In the genomic region with DNA sequence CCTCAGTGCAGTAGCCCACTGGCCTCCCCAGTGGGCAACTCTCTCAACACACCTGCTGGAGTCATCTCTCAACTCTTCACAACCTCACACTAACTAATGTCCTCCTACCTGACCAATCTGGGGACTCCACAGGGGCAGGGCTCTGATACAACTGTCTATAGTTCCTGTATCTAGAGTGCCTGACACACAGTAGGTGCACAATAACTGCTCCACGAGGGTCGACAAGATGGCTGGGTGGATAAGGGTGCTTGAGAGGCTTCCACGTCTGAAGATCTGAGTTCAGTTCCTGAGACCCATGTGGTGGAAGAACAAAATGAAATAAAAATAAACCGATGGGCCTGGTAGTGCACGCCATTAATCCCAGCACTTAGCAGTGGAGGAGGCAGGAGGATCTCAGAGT, we compare ENCODE assay signal across 28 mouse cellular contexts. TPM values are rescaled to one million over a fixed set of nuclear protein-coding genes. Genes with fewer than 3 reads are reported as not detected.
DNase-seq lines count a peak whose midpoint lies in the region; ATAC-seq and TF ChIP-seq lines count a peak whose summit lies in the region.
"Had no signal": no experiment of that assay in that cellular context is flagged by ENCODE, and none has a peak within 500 bp of the region (broad histone marks: within the 10 kb centered on the region; RNA-seq: fewer than 3 reads in every experiment).

No protein-coding gene starts in this region.

- H3K27ac ChIP-seq in layer of hippocampus, adult 2 months: peak overlapping the region; percentile 37; the same call in 1 of the 2 replicates
- no peak overlapping the region for H3K27ac ChIP-seq in intestine, embryonic 15.5 days
- H3K27ac ChIP-seq in liver, embryonic 11.5 days (ENCODE audit: low read depth, low read length): no peak overlapping the region
- peak overlapping the region; percentile 28; the same call in 1 of the 2 replicates for H3K27ac ChIP-seq in macrophage
- no peak overlapping the region for H3K27ac ChIP-seq in midbrain, embryonic 15.5 days
- H3K27ac ChIP-seq: embryonic facial prominence, embryonic 15.5 days; hindbrain, embryonic 14.5 days; limb, embryonic 15.5 days; neural tube, embryonic 13.5 days had no signal

- ATAC-seq in intestine, embryonic 15.5 days: no peak
- ATAC-seq in liver, embryonic 11.5 days (replicated peaks; ENCODE audit: low FRiP score): no peak
- ATAC-seq in midbrain, embryonic 15.5 days (replicated peaks): no peak
- ATAC-seq: forebrain, embryonic 14.5 days; inflammation-experienced regulatory T-cells, adult 6 months had no signal

- no peak overlapping the region for H3K4me2 ChIP-seq in intestine, embryonic 15.5 days (replicated peaks)
- no peak overlapping the region for H3K4me2 ChIP-seq in liver, embryonic 11.5 days
- no peak overlapping the region for H3K4me2 ChIP-seq in midbrain, embryonic 15.5 days
- H3K4me2 ChIP-seq: embryonic facial prominence, embryonic 15.5 days; hindbrain, embryonic 14.5 days; limb, embryonic 15.5 days; neural tube, embryonic 13.5 days; stomach, embryonic 15.5 days had no signal

- H3K79me2 ChIP-seq in macrophage (ENCODE audit: inconsistent target): peaks cover 69% of the 10 kb centered on the region

- H3K9ac ChIP-seq in intestine, embryonic 15.5 days: 0 out of 2 replicates have a peak overlapping the region, but pooled peaks have one; percentile 16
- H3K9ac ChIP-seq in liver, embryonic 11.5 days (ENCODE audit: low read depth, low read length): 0 out of 2 replicates have a peak overlapping the region, but pooled peaks have one; percentile 34
- H3K9ac ChIP-seq in midbrain, embryonic 15.5 days: no peak overlapping the region
- H3K9ac ChIP-seq: embryonic facial prominence, embryonic 15.5 days; hindbrain, embryonic 14.5 days; limb, embryonic 15.5 days; neural tube, embryonic 13.5 days; stomach, embryonic 15.5 days had no signal

- no peak for TF ChIP-seq CTCF in layer of hippocampus, adult 2 months (conservative IDR thresholded peaks at IDR 0.05)

- H3K36me3 ChIP-seq in intestine, embryonic 15.5 days: peaks cover 17% of the 10 kb centered on the region
- peaks cover 20% of the 10 kb centered on the region for H3K36me3 ChIP-seq in liver, embryonic 11.5 days (ENCODE audit: control insufficient read depth, insufficient read depth, low read length)
- peaks cover 34% of the 10 kb centered on the region for H3K36me3 ChIP-seq in macrophage (ENCODE audit: inconsistent target)
- H3K36me3 ChIP-seq in midbrain, embryonic 15.5 days (replicated peaks): no peaks in the 10 kb centered on the region
- H3K36me3 ChIP-seq: neural tube, embryonic 13.5 days had no signal

- H3K4me1 ChIP-seq in intestine, embryonic 15.5 days (replicated peaks): peaks cover 26% of the 10 kb centered on the region
- H3K4me1 ChIP-seq in liver, embryonic 11.5 days (replicated peaks; ENCODE audit: control insufficient read depth, insufficient read depth, low read length): peaks cover 29% of the 10 kb centered on the region
- peaks cover 21% of the 10 kb centered on the region for H3K4me1 ChIP-seq in midbrain, embryonic 15.5 days

- WGBS in intestine, embryonic 15.5 days: 89% methylated on average over 5 of the region's 5 CpGs
- 76% methylated on average over 5 of the region's 5 CpGs for WGBS in liver, embryonic 11.5 days
- WGBS in macrophage (ENCODE audit: missing documents): 91% methylated on average over 5 of the region's 5 CpGs
- WGBS in midbrain, embryonic 15.5 days: 86% methylated on average over 5 of the region's 5 CpGs

- H3K9me3 ChIP-seq in intestine, embryonic 15.5 days: no peaks in the 10 kb centered on the region
- no peaks in the 10 kb centered on the region for H3K9me3 ChIP-seq in liver, embryonic 11.5 days (ENCODE audit: control insufficient read depth, low read length)
- no peaks in the 10 kb centered on the region for H3K9me3 ChIP-seq in midbrain, embryonic 15.5 days
- H3K9me3 ChIP-seq: embryonic facial prominence, embryonic 15.5 days; limb, embryonic 15.5 days; neural tube, embryonic 13.5 days; stomach, embryonic 15.5 days had no signal

- DNase-seq in layer of hippocampus, adult 2 months (ENCODE audit: low spot score in 2 of 2): no peak
- no peak for DNase-seq in layer of hippocampus, postnatal 14 days (ENCODE audit: low spot score in 2 of 2)
- no peak for DNase-seq in liver, embryonic 11.5 days (ENCODE audit: low spot score)
- DNase-seq in neural tube, embryonic 10.5 days (ENCODE audit: extremely low spot score, low spot score): no peak
- DNase-seq: adrenal gland, postnatal 14 days; cerebellum, adult 2 months; gastrocnemius, postnatal 10 days; heart, postnatal 4 days; kidney, postnatal 36 days; left cerebral cortex, postnatal 4 days; midbrain, embryonic 14.5 days; thymus, adult 2 months; thymus, postnatal 4 days had no signal

- no peaks in the 10 kb centered on the region for H3K27me3 ChIP-seq in intestine, embryonic 15.5 days (replicated peaks)
- H3K27me3 ChIP-seq in liver, embryonic 11.5 days (replicated peaks; ENCODE audit: control insufficient read depth, insufficient read depth, low read length): no peaks in the 10 kb centered on the region
- H3K27me3 ChIP-seq in midbrain, embryonic 15.5 days (replicated peaks): no peaks in the 10 kb centered on the region
- H3K27me3 ChIP-seq: embryonic facial prominence, embryonic 15.5 days; limb, embryonic 15.5 days; neural tube, embryonic 13.5 days; stomach, embryonic 15.5 days had no signal

- no peak overlapping the region for H3K4me3 ChIP-seq in layer of hippocampus, adult 2 months
- H3K4me3 ChIP-seq in intestine, embryonic 15.5 days (replicated peaks): no peak overlapping the region
- H3K4me3 ChIP-seq in liver, embryonic 11.5 days (ENCODE audit: low read depth, low read length): no peak overlapping the region
- H3K4me3 ChIP-seq in macrophage (ENCODE audit: inconsistent target): no peak overlapping the region
- H3K4me3 ChIP-seq in midbrain, embryonic 15.5 days: no peak overlapping the region
- H3K4me3 ChIP-seq: embryonic facial prominence, embryonic 15.5 days; heart, adult 2 months; limb, embryonic 15.5 days; neural tube, embryonic 13.5 days; stomach, embryonic 15.5 days had no signal

RNA-seq across cellular contexts. Expression of gene Ticam1, which starts 2.6 kb away (rescaled TPM):
- total RNA-seq in layer of hippocampus, adult 2 months (2021): 1 to 10 TPM; 6.1 to 7.1 TPM
- 1 to 10 TPM; 6.2 to 7.4 TPM for total RNA-seq in layer of hippocampus, postnatal 14 days (2021)
- 11.3 and 13.3 TPM in 2 replicates for polyA plus RNA-seq in intestine, embryonic 15.5 days (2015; fragmentation: Nextera tagmentation; extraction: Ambion mirVana)
- polyA plus RNA-seq in liver, embryonic 11.5 days (2014; fragmentation: Nextera tagmentation; extraction: Ambion mirVana): 5.8 and 6.2 TPM in 2 replicates
- 10 to 100 TPM; 20.0 to 66.0 (median 29.6) TPM for total RNA-seq in macrophage (2018; cell fraction: chromatin; rRNA removed)
- total RNA-seq in macrophage (2018; cell fraction: cytosol; rRNA removed): 10 to 100 TPM; 29.2 to 68.9 (median 35.2) TPM
- total RNA-seq in macrophage (2018; cell fraction: nucleus; rRNA removed): 10 to 100 TPM; 18.9 to 54.1 (median 29.3) TPM
- polyA plus RNA-seq in macrophage (2018): 19.5 to 36.1 TPM (median 21.2 TPM) in 3 replicates
- 1.2 and 1.5 TPM in 2 replicates for polyA plus RNA-seq in midbrain, embryonic 15.5 days (2015; fragmentation: Nextera tagmentation; extraction: Ambion mirVana)

RNA-seq across cellular contexts. Expression of gene Fem1a, which starts 17.4 kb away (rescaled TPM):
- total RNA-seq in layer of hippocampus, adult 2 months (2021): 10 to 100 TPM; 36.4 to 37.1 TPM
- 10 to 100 TPM; 41.6 to 44.7 TPM for total RNA-seq in layer of hippocampus, postnatal 14 days (2021)
- 12.5 and 12.8 TPM in 2 replicates for polyA plus RNA-seq in intestine, embryonic 15.5 days (2015; fragmentation: Nextera tagmentation; extraction: Ambion mirVana)
- 14.0 and 15.0 TPM in 2 replicates for polyA plus RNA-seq in liver, embryonic 11.5 days (2014; fragmentation: Nextera tagmentation; extraction: Ambion mirVana)
- 10 to 100 TPM in 9 of 26 experiments, 1 to 10 TPM in 17; 2.4 to 25.8 (median 7.7) TPM for total RNA-seq in macrophage (2018; cell fraction: chromatin; rRNA removed)
- total RNA-seq in macrophage (2018; cell fraction: cytosol; rRNA removed): 10 to 100 TPM in 17 of 26 experiments, 1 to 10 TPM in 9; 4.7 to 16.4 (median 11.9) TPM
- total RNA-seq in macrophage (2018; cell fraction: nucleus; rRNA removed): 10 to 100 TPM in 15 of 26 experiments, 1 to 10 TPM in 11; 5.5 to 23.2 (median 10.6) TPM
- polyA plus RNA-seq in macrophage (2018): 6.6 to 13.3 TPM (median 10.2 TPM) in 3 replicates
- polyA plus RNA-seq in midbrain, embryonic 15.5 days (2015; fragmentation: Nextera tagmentation; extraction: Ambion mirVana): 20.1 and 20.5 TPM in 2 replicates

RNA-seq across cellular contexts. Expression of gene Plin3, which starts 18.7 kb away (rescaled TPM):
- 10 to 100 TPM; 16.8 to 17.2 TPM for total RNA-seq in layer of hippocampus, adult 2 months (2021)
- 1 to 10 TPM; 5.1 to 9.1 TPM for total RNA-seq in layer of hippocampus, postnatal 14 days (2021)
- 153 and 195 TPM in 2 replicates for polyA plus RNA-seq in intestine, embryonic 15.5 days (2015; fragmentation: Nextera tagmentation; extraction: Ambion mirVana)
- 48.4 and 53.7 TPM in 2 replicates for polyA plus RNA-seq in liver, embryonic 11.5 days (2014; fragmentation: Nextera tagmentation; extraction: Ambion mirVana)
- total RNA-seq in macrophage (2018; cell fraction: chromatin; rRNA removed): 10 to 100 TPM in 18 of 26 experiments, 1 to 10 TPM in 8; 3.7 to 35.4 (median 12.4) TPM
- 10 to 100 TPM; 28.2 to 67.4 (median 39.0) TPM for total RNA-seq in macrophage (2018; cell fraction: cytosol; rRNA removed)
- total RNA-seq in macrophage (2018; cell fraction: nucleus; rRNA removed): 10 to 100 TPM; 10.8 to 40.1 (median 19.8) TPM
- polyA plus RNA-seq in macrophage (2018): 40.0 to 53.0 TPM (median 46.8 TPM) in 3 replicates
- polyA plus RNA-seq in midbrain, embryonic 15.5 days (2015; fragmentation: Nextera tagmentation; extraction: Ambion mirVana): 12.0 and 13.3 TPM in 2 replicates

RNA-seq across cellular contexts. Expression of gene Arrdc5, which starts 26.1 kb away (rescaled TPM):
- not detected for total RNA-seq in layer of hippocampus, adult 2 months (2021)
- total RNA-seq in layer of hippocampus, postnatal 14 days (2021): not detected
- not detected in 2 replicates for polyA plus RNA-seq in intestine, embryonic 15.5 days (2015; fragmentation: Nextera tagmentation; extraction: Ambion mirVana)
- polyA plus RNA-seq in liver, embryonic 11.5 days (2014; fragmentation: Nextera tagmentation; extraction: Ambion mirVana): not detected in 2 replicates
- total RNA-seq in macrophage (2018; cell fraction: chromatin; rRNA removed): not detected
- not detected for total RNA-seq in macrophage (2018; cell fraction: cytosol; rRNA removed)
- total RNA-seq in macrophage (2018; cell fraction: nucleus; rRNA removed): not detected
- polyA plus RNA-seq in macrophage (2018): not detected in 3 replicates
- polyA plus RNA-seq in midbrain, embryonic 15.5 days (2015; fragmentation: Nextera tagmentation; extraction: Ambion mirVana): not detected in 2 replicates
- total RNA-seq: adrenal gland, postnatal 14 days; gastrocnemius, postnatal 10 days; heart, adult 2 months; heart, postnatal 4 days; left cerebral cortex, adult 18-20 months; left cerebral cortex, postnatal 4 days had no signal
- polyA plus RNA-seq: C2C12; cerebellum, adult 2 months; embryonic facial prominence, embryonic 15.5 days; forebrain, embryonic 14.5 days; heart, adult 2 months; hindbrain, embryonic 14.5 days; inflammation-experienced regulatory T-cells, adult 6 months; kidney, embryonic 14.5 days; limb, embryonic 15.5 days; lung, embryonic 16.5 days; midbrain, embryonic 14.5 days; neural tube, embryonic 13.5 days; stomach, embryonic 15.5 days; thymus, adult 2 months had no signal

RNA-seq across cellular contexts. Expression of gene Uhrf1, which starts 29.1 kb away (rescaled TPM):
- 1 to 10 TPM; 1.7 to 2.1 TPM for total RNA-seq in layer of hippocampus, adult 2 months (2021)
- 1 to 10 TPM; 2.4 to 5.0 TPM for total RNA-seq in layer of hippocampus, postnatal 14 days (2021)
- 124 and 125 TPM in 2 replicates for polyA plus RNA-seq in intestine, embryonic 15.5 days (2015; fragmentation: Nextera tagmentation; extraction: Ambion mirVana)
- 172 and 182 TPM in 2 replicates for polyA plus RNA-seq in liver, embryonic 11.5 days (2014; fragmentation: Nextera tagmentation; extraction: Ambion mirVana)
- 10 to 100 TPM in 13 of 26 experiments, 1 to 10 TPM in 13; 2.4 to 31.3 (median 10.2) TPM for total RNA-seq in macrophage (2018; cell fraction: chromatin; rRNA removed)
- 1 to 10 TPM; 3.9 to 9.2 (median 5.9) TPM for total RNA-seq in macrophage (2018; cell fraction: cytosol; rRNA removed)
- total RNA-seq in macrophage (2018; cell fraction: nucleus; rRNA removed): 10 to 100 TPM in 3 of 26 experiments, 1 to 10 TPM in 23; 3.7 to 97.3 (median 6.4) TPM
- polyA plus RNA-seq in macrophage (2018): 2.3 to 57.4 TPM (median 13.6 TPM) in 3 replicates
- 19.2 and 20.8 TPM in 2 replicates for polyA plus RNA-seq in midbrain, embryonic 15.5 days (2015; fragmentation: Nextera tagmentation; extraction: Ambion mirVana)

Comparison
In these comparisons a context has a peak if more than half of its experiments do, and no peak if none do; other contexts are left out.
1. H3K27ac ChIP-seq: peak in layer of hippocampus, adult 2 months (single experiment) and macrophage (single experiment); none in intestine, embryonic 15.5 days (single experiment), liver, embryonic 11.5 days (single experiment) and midbrain, embryonic 15.5 days (single experiment).